Mouse (Mus musculus) olfactory bulb, adult 2 months (tissue): Measurements from ENCODE around the gene Mlx.

Source experiments
- CTCF ChIP-seq: fragments of 200-500 bp; IDR thresholded peaks from 2 replicates; pipeline ENCODE4 v1.5.1; 2012; ENCODE audit warnings: low read depth, mild to moderate bottlenecking, low read length, moderate library complexity; ENCODE audit not compliant: insufficient read depth
- POLR2A ChIP-seq: fragments of 200-500 bp; IDR thresholded peaks from 2 replicates; pipeline ENCODE4 v1.6.1; 2012; ENCODE audit warnings: mild to moderate bottlenecking, low read depth, low read length, moderate library complexity; ENCODE audit not compliant: insufficient read depth

DNA sequence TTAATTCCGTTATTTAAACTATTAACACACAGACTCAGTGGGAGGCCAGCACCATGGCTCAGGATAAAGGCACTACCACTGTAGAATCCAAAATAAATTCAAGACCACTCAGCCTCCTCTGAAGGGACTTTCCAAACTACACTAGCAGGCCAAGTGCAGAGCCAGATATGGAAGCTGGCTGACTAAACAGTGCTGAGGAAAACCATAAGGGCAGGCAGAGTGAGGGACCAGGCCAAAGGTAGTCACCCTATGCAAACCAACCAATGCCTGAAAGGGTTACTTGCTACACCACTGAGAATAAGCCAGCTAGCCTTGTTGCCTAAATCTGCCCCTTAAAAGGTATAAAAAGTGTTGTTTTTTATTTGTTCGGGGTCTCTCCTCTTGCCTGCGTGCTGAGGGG, 25.1 kb downstream of the Mlx start:
- TF ChIP-seq POLR2A = no peak
- TF ChIP-seq CTCF = no peak
